Mouse (Mus musculus) olfactory bulb, adult 2 months (tissue): ENCODE data around the gene Il1rapl2.

Experiments used
- CTCF ChIP-seq: fragments of 200-500 bp; IDR thresholded peaks from 2 replicates; pipeline ENCODE4 v1.5.1; 2012; ENCODE audit warnings: low read depth, mild to moderate bottlenecking, low read length, moderate library complexity; ENCODE audit not compliant: insufficient read depth
- POLR2A ChIP-seq: fragments of 200-500 bp; IDR thresholded peaks from 2 replicates; pipeline ENCODE4 v1.6.1; 2012; ENCODE audit warnings: mild to moderate bottlenecking, low read depth, low read length, moderate library complexity; ENCODE audit not compliant: insufficient read depth

DNA sequence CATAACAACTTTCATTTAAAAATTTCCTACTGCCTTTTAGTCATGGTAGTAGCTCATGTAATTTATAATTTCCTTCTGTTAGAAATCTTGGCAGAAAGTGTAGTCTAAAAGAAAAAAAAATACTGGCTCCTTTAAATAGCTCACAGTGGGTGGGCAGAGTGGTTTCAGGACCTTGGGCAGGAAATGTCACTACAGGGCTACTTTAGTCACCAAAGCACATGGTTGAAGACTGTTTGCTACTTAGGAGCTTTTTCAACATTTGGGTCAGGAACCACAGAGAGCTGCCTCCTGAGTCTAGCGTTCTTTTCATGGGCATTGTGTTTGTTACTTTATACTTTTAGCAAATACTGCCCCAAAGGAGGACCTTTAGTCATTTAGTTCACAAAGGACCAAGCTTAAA, 12.2 kb downstream of the Il1rapl2 start:
- no peak for TF ChIP-seq CTCF
- no peak for TF ChIP-seq POLR2A
